17 mouse cellular contexts compared by ENCODE assay signal in the genomic region with DNA sequence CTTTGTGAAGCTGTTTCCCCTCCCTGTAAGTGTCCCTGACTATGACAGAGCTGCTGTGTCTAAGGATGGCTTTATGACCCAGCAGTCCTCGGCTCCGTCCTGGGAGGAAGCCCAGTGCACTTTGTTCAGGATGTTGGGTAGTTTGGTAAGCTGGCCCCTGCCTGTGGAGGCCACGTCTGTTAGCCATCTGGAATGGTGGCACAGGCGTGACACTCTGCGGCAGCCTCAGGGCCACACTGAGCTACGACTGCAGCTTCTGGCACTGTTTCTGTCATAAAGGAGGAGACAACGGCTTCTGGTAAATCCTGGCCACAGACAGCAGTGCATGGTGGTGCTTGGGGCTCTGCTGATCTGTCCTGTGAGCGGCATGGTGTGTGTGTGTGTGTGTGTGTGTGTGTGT.
A peak's percentile ranks its signal among the peaks of the same experiment; 100 is the strongest.
DNase-seq lines count a peak whose midpoint lies in the region; ATAC-seq lines count a peak whose summit lies in the region.
"Had no signal": no experiment of that assay in that cellular context is flagged by ENCODE, and none has a peak within 500 bp of the region (broad histone marks: within the 10 kb centered on the region; RNA-seq: fewer than 3 reads in every experiment).

No protein-coding gene starts in this region.

- 75% methylated on average over 8 of the region's 8 CpGs for WGBS in midbrain, embryonic 10.5 days
- WGBS in midbrain, embryonic 15.5 days: 63% methylated on average over 8 of the region's 8 CpGs
- 51% methylated on average over 8 of the region's 8 CpGs for WGBS in hindbrain, embryonic 14.5 days
- 26% methylated on average over 8 of the region's 8 CpGs for WGBS in neural tube, embryonic 14.5 days

- no peak overlapping the region for H3K4me3 ChIP-seq in midbrain, embryonic 10.5 days
- no peak overlapping the region for H3K4me3 ChIP-seq in midbrain, embryonic 15.5 days
- H3K4me3 ChIP-seq in hindbrain, embryonic 14.5 days (replicated peaks; ENCODE audit: low read length): no peak overlapping the region
- H3K4me3 ChIP-seq in neural tube, embryonic 14.5 days (ENCODE audit: low read depth, low read length): no peak overlapping the region
- H3K4me3 ChIP-seq: heart, embryonic 12.5 days had no signal

- peak; percentile 29 for DNase-seq in embryo, embryonic 10 days (ENCODE audit: low spot score)
- no peak for DNase-seq in embryo, embryonic 10.5 days (ENCODE audit: low spot score)
- peak; percentile 11 for DNase-seq in midbrain, embryonic 10.5 days (ENCODE audit: low spot score)
- DNase-seq in hindbrain, embryonic 14.5 days (ENCODE audit: low spot score): no peak
- no peak for DNase-seq in kidney, postnatal 14 days
- DNase-seq: gastrocnemius, postnatal 36 days; heart, postnatal 36 days; kidney, postnatal 10 days; layer of hippocampus, adult 9-11 months; lung, embryonic 14.5 days; right cerebral cortex, postnatal 14 days had no signal

- H3K27ac ChIP-seq in midbrain, embryonic 10.5 days (replicated peaks): peak overlapping the region; percentile 42
- H3K27ac ChIP-seq in midbrain, embryonic 15.5 days: no peak overlapping the region
- peak overlapping the region; percentile 41 for H3K27ac ChIP-seq in hindbrain, embryonic 14.5 days
- H3K27ac ChIP-seq in neural tube, embryonic 14.5 days (ENCODE audit: low read depth, low read length): peak overlapping the region; percentile 16; the same call in 1 of the 2 replicates
- H3K27ac ChIP-seq: macrophage had no signal

- H3K27me3 ChIP-seq in midbrain, embryonic 10.5 days (ENCODE audit: low read depth, poor library complexity, severe bottlenecking): no peaks in the 10 kb centered on the region
- H3K27me3 ChIP-seq in midbrain, embryonic 15.5 days (replicated peaks): no peaks in the 10 kb centered on the region
- no peaks in the 10 kb centered on the region for H3K27me3 ChIP-seq in hindbrain, embryonic 14.5 days (ENCODE audit: control insufficient read depth, insufficient read depth, low read length)
- H3K27me3 ChIP-seq in neural tube, embryonic 14.5 days (ENCODE audit: control insufficient read depth, insufficient read depth, low read length): no peaks in the 10 kb centered on the region

- H3K36me3 ChIP-seq in midbrain, embryonic 10.5 days: no peaks in the 10 kb centered on the region
- no peaks in the 10 kb centered on the region for H3K36me3 ChIP-seq in midbrain, embryonic 15.5 days (replicated peaks)
- no peaks in the 10 kb centered on the region for H3K36me3 ChIP-seq in hindbrain, embryonic 14.5 days (replicated peaks; ENCODE audit: control insufficient read depth, insufficient read depth)
- H3K36me3 ChIP-seq in neural tube, embryonic 14.5 days (ENCODE audit: control insufficient read depth, insufficient read depth, low read length): no peaks in the 10 kb centered on the region
- H3K36me3 ChIP-seq: heart, embryonic 12.5 days had no signal

- no peak overlapping the region for H3K4me2 ChIP-seq in midbrain, embryonic 15.5 days
- no peak overlapping the region for H3K4me2 ChIP-seq in hindbrain, embryonic 14.5 days (replicated peaks)
- H3K4me2 ChIP-seq in neural tube, embryonic 14.5 days (ENCODE audit: low read depth, low read length): no peak overlapping the region
- H3K4me2 ChIP-seq: heart, embryonic 12.5 days; liver, embryonic 11.5 days; lung, embryonic 14.5 days had no signal

- H3K9me3 ChIP-seq in midbrain, embryonic 10.5 days (replicated peaks): no peaks in the 10 kb centered on the region
- no peaks in the 10 kb centered on the region for H3K9me3 ChIP-seq in midbrain, embryonic 15.5 days
- H3K9me3 ChIP-seq in hindbrain, embryonic 14.5 days (ENCODE audit: control insufficient read depth, low read length): no peaks in the 10 kb centered on the region
- no peaks in the 10 kb centered on the region for H3K9me3 ChIP-seq in neural tube, embryonic 14.5 days (ENCODE audit: control insufficient read depth, low read length)
- H3K9me3 ChIP-seq: heart, embryonic 12.5 days had no signal

- ATAC-seq in midbrain, embryonic 15.5 days (replicated peaks): no peak
- ATAC-seq in hindbrain, embryonic 14.5 days (ENCODE audit: low FRiP score): 0 out of 2 replicates have a peak, but pooled peaks have one; percentile 26
- ATAC-seq in neural tube, embryonic 14.5 days (ENCODE audit: low read depth): peak; percentile 25; the same call in 1 of the 2 replicates
- ATAC-seq: intestine, postnatal 0 days had no signal

- H3K9ac ChIP-seq in midbrain, embryonic 15.5 days: no peak overlapping the region
- no peak overlapping the region for H3K9ac ChIP-seq in hindbrain, embryonic 14.5 days
- no peak overlapping the region for H3K9ac ChIP-seq in neural tube, embryonic 14.5 days (replicated peaks; ENCODE audit: low read depth, low read length)
- H3K9ac ChIP-seq: heart, embryonic 12.5 days; lung, embryonic 14.5 days had no signal

- H3K4me1 ChIP-seq in midbrain, embryonic 10.5 days: peaks cover 41% of the 10 kb centered on the region
- peaks cover 33% of the 10 kb centered on the region for H3K4me1 ChIP-seq in midbrain, embryonic 15.5 days
- H3K4me1 ChIP-seq in hindbrain, embryonic 14.5 days (replicated peaks; ENCODE audit: control insufficient read depth, insufficient read depth, low read length): peaks cover 35% of the 10 kb centered on the region
- H3K4me1 ChIP-seq in neural tube, embryonic 14.5 days (ENCODE audit: control insufficient read depth, insufficient read depth, low read length): peaks cover 27% of the 10 kb centered on the region

Comparison
In these comparisons a context has a peak if more than half of its experiments do, and no peak if none do; other contexts are left out.
1. DNase-seq: peak in embryo, embryonic 10 days (single experiment) and midbrain, embryonic 10.5 days (single experiment); none in embryo, embryonic 10.5 days (single experiment), hindbrain, embryonic 14.5 days (single experiment) and kidney, postnatal 14 days (single experiment).